Mouse (Mus musculus) ES-E14 (cell line): Measurements from ENCODE around the gene Uap1. TPM values are rescaled to one million over a fixed set of nuclear protein-coding genes. Genes with fewer than 3 reads are reported as not detected.

Source experiments
- DNase-seq: peaks from one replicate; pipeline ENCODE4 v3.0.0-alpha.2; 2013; ENCODE audit warnings: low read depth, low spot score
- H3K27ac ChIP-seq: 2 replicates; pipeline ENCODE4 v1.5.1; 2012; ENCODE audit warnings: low read depth, mild to moderate bottlenecking, low read length, moderate library complexity, mixed read lengths; ENCODE audit not compliant: poor library complexity, insufficient read depth, severe bottlenecking
- H3K36me3 ChIP-seq: 2 replicates; pipeline ENCODE4 v1.6.1; 2012; ENCODE audit warnings: mild to moderate bottlenecking, low read length, moderate library complexity, mixed read lengths; ENCODE audit not compliant: control insufficient read depth, poor library complexity, insufficient read depth, severe bottlenecking
- H3K4me1 ChIP-seq, 2 experiments: fragments of 150-350 bp in 1 of 2; sonication (generic) in 1 of 2; 2 replicates each; pipeline ENCODE4 v1.6.1; 2012; ENCODE audit warnings: low read length in 2 of 2, mild to moderate bottlenecking in 1 of 2, mixed read lengths in 1 of 2; ENCODE audit not compliant: control insufficient read depth in 2 of 2, insufficient read depth in 2 of 2, poor library complexity in 1 of 2
- H3K4me3 ChIP-seq, 2 experiments: fragments of 150-350 bp in 1 of 2; sonication (generic) in 1 of 2; 2 replicates each; pipeline ENCODE4 v1.5.1; 2012; ENCODE audit warnings: low read length in 2 of 2, low read depth in 1 of 2, mild to moderate bottlenecking in 1 of 2, mixed read lengths in 1 of 2; ENCODE audit not compliant: insufficient read depth in 1 of 2, poor library complexity in 1 of 2, severe bottlenecking in 1 of 2
- H3K9ac ChIP-seq: 2 replicates; pipeline ENCODE4 v1.6.1; 2012; ENCODE audit warnings: low read depth, mild to moderate bottlenecking, low read length, mixed read lengths; ENCODE audit not compliant: poor library complexity, insufficient read depth, severe bottlenecking
- H3K9me3 ChIP-seq: fragments of 150-350 bp; sonication (generic); 2 replicates; pipeline ENCODE4 v1.6.1; 2012; ENCODE audit warnings: low read depth, mild to moderate bottlenecking, low read length; ENCODE audit not compliant: control insufficient read depth, insufficient read depth
- CHD2 ChIP-seq: IDR thresholded peaks from 2 replicates; pipeline ENCODE4 v1.6.1; 2014; ENCODE audit warnings: mild to moderate bottlenecking, low read depth, low read length, inconsistent platforms
- HCFC1 ChIP-seq: IDR thresholded peaks from 2 replicates; pipeline ENCODE4 v1.6.1; 2012; ENCODE audit warnings: low read length, inconsistent platforms, borderline replicate concordance; ENCODE audit not compliant: insufficient read depth
- MAFK ChIP-seq: IDR thresholded peaks from 2 replicates; pipeline ENCODE4 v1.6.1; 2014; ENCODE audit warnings: mild to moderate bottlenecking, low read depth, low read length, inconsistent platforms; ENCODE audit not compliant: insufficient read depth
- ZC3H11A ChIP-seq: IDR thresholded peaks from 2 replicates; pipeline ENCODE4 v1.6.1; 2012; ENCODE audit warnings: low read depth, mild to moderate bottlenecking, inconsistent platforms, low read length, borderline replicate concordance
- ZNF384 ChIP-seq: IDR thresholded peaks from 2 replicates; pipeline ENCODE4 v1.6.1; 2012; ENCODE audit warnings: low read depth, low read length, inconsistent platforms
- in situ Hi-C, 2 experiments: fragments of 600-800 bp; cut with MboI; formaldehyde crosslinking; loops; one replicate each; pipeline ENCODE4 v1.15.1; 2025; ENCODE audit warnings: low sequenced_read_pairs in 2 of 2, inconsistent platforms in 1 of 2; ENCODE audit not compliant: unreplicated experiment in 2 of 2
- total RNA-seq: library from RNA; depleted of rRNA; stranded (reverse); fragments of 300-350 nt; gene quantifications from 2 replicates; pipeline ENCODE4 v1.2.3, GENCODE M21; 2012

Gene Uap1
- total RNA-seq, 1 experiment: 22.2 TPM

- in situ Hi-C loops: loop anchor here (25.0 kb wide), 1 partner anchor 406 kb away; no protein-coding TSS in a partner anchor
- Histone ChIP-seq H3K36me3 (peaks cover 11% of the 10 kb centered on the region), H3K4me3 (no peak overlapping the region), H3K4me1 (no peaks in the 10 kb centered on the region), H3K9me3 (no peaks in the 10 kb centered on the region), H3K9ac (no peak overlapping the region), H3K27ac (no peak overlapping the region)
- no peak for TF ChIP-seq ZC3H11A
- TF ChIP-seq CHD2: no peak
- no peak for TF ChIP-seq ZNF384
- no peak for TF ChIP-seq MAFK
- no peak for TF ChIP-seq HCFC1
- DNase-seq: no peak
Observed at GRCm38 (mm10) chr1:170206395-170206794, 31.6 kb upstream of the Uap1 start.

GRCm38 (mm10) chr1:170200379-170200778, 25.6 kb upstream of the Uap1 start:
- in situ Hi-C loops: loop anchor here (25.0 kb wide), 1 partner anchor 412 kb away; no protein-coding TSS in a partner anchor
- peaks cover 8% of the 10 kb centered on the region for H3K36me3 ChIP-seq
- H3K27ac ChIP-seq: no peak overlapping the region
- no peak for DNase-seq
- no peak overlapping the region for H3K9ac ChIP-seq
- TF ChIP-seq MAFK (no peak), HCFC1 (no peak), CHD2 (no peak), ZNF384 (no peak), ZC3H11A (no peak)
- H3K4me1 ChIP-seq: no peaks in the 10 kb centered on the region
- H3K9me3 ChIP-seq: no peaks in the 10 kb centered on the region
- H3K4me3 ChIP-seq: no peak overlapping the region

GRCm38 (mm10) chr1:170196211-170196610, 21.5 kb upstream of the Uap1 start:
- in situ Hi-C loops: no loop called here
- no peak for DNase-seq
- Histone ChIP-seq H3K4me1 (no peaks in the 10 kb centered on the region), H3K9me3 (no peaks in the 10 kb centered on the region), H3K36me3 (peaks cover 6% of the 10 kb centered on the region), H3K4me3 (no peak overlapping the region), H3K9ac (no peak overlapping the region), H3K27ac (no peak overlapping the region)
- TF ChIP-seq CHD2: no peak
- no peak for TF ChIP-seq ZC3H11A
- no peak for TF ChIP-seq ZNF384
- TF ChIP-seq MAFK: no peak
- no peak for TF ChIP-seq HCFC1

- H3K36me3 ChIP-seq: peaks cover 2% of the 10 kb centered on the region
- no peak overlapping the region for H3K27ac ChIP-seq
- no peaks in the 10 kb centered on the region for H3K4me1 ChIP-seq
- no peak overlapping the region for H3K4me3 ChIP-seq
- H3K9ac ChIP-seq: no peak overlapping the region
- TF ChIP-seq ZNF384: no peak
- no peak for TF ChIP-seq ZC3H11A
- TF ChIP-seq CHD2: no peak
- TF ChIP-seq HCFC1: no peak
- TF ChIP-seq MAFK: no peak
- no peak for DNase-seq
- in situ Hi-C loops: no loop called here
- no peaks in the 10 kb centered on the region for H3K9me3 ChIP-seq
Observed at GRCm38 (mm10) chr1:170191925-170192324, 17.2 kb upstream of the Uap1 start.

GRCm38 (mm10) chr1:170190225-170190624, 15.5 kb upstream of the Uap1 start:
- TF ChIP-seq MAFK (no peak), ZC3H11A (no peak), HCFC1 (no peak), ZNF384 (no peak), CHD2 (no peak)
- no peak for DNase-seq
- in situ Hi-C loops: no loop called here
- Histone ChIP-seq H3K4me1 (no peaks in the 10 kb centered on the region), H3K27ac (no peak overlapping the region), H3K9ac (no peak overlapping the region), H3K9me3 (no peaks in the 10 kb centered on the region), H3K4me3 (no peak overlapping the region), H3K36me3 (no peaks in the 10 kb centered on the region; the same call in 1 of the 2 replicates)
